Mouse (Mus musculus) urinary bladder, postnatal 14 days (tissue): ENCODE measurements at regions not wholly inside any gene's neighbourhood (a gene's known extent, or its start where the extent isn't known, plus 50 kb on each side); places are given as distances from the start of the nearest gene placed in this dataset.
A peak's percentile ranks its signal among the peaks of the same experiment; 100 is the strongest.

Experiments used
- DNase-seq: peaks from one replicate; pipeline ENCODE4 v3.0.0; 2021; ENCODE audit warnings: low spot score

GRCm38 (mm10) chr15:25536451-25537334 is 85.6 kb upstream of the Myo10 start:
- peak; percentile 16 for DNase-seq

- no peak for DNase-seq
Observed at GRCm38 (mm10) chr15:25539344-25540176, 82.8 kb upstream of the Myo10 start.

- DNase-seq, result no peak
Observed at GRCm38 (mm10) chr15:25542382-25542781, 79.9 kb upstream of the Myo10 start.

DNA sequence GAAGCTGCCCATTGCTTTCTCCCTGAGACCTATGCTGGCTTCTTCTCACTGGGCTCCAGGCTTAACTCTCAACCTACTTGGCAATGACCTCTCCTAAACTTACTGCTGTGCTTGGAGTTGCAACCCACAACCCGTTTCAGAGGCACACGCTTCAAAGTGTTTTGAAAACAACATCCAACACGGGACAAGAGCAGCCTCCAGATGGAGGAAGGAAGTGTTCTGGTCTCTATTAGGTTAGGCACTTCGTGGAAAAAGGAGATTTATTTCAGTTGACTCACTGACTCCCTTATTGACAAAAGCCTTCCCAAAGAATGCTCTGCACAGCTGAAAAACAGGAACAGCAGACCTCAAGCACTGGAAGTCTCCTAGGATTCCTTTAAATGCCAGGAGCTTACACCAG is 76.1 kb upstream of the Myo10 start:
- no peak for DNase-seq

DNA sequence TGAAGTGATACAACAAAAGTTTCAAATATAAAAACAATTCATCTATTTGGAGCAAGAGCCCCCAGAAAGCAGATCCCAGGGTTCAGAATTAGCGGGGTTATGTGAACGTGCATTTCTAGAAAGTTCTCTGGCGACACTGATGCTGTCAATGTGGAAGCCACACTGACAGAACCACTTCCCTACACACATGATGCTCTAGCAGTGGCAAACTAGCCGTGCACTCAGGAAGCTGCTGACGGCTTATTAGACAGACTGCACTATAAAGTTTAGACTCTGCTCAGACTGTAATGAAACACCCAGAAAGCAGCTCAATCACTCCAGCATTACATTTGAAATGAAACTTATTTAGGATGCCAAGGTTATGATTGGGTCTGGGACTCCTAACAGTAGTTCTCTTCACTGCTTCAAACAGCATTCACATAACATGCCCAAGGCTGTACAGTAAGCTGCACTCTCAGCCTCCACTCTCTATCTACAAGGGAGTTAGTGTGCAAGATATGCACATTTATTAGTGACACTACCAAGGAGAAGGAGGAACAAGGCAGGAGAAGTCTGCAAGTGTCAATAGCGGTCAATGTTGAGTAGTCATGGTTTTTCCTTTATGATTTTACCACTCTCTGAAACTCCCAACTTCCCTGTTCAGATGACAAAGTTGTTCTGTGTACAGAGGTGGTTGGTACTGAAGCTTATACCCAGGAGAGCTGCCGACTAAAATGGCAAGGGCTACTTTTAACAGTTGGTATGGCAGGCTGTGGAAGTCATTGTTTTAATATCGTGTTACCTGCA is 71.9 kb upstream of the Myo10 start:
- no peak for DNase-seq

- DNase-seq, result no peak
Observed at GRCm38 (mm10) chr15:25554945-25555344, 67.4 kb upstream of the Myo10 start.

GRCm38 (mm10) chr15:25555852-25556251 is 66.5 kb upstream of the Myo10 start:
- DNase-seq, result no peak

DNA sequence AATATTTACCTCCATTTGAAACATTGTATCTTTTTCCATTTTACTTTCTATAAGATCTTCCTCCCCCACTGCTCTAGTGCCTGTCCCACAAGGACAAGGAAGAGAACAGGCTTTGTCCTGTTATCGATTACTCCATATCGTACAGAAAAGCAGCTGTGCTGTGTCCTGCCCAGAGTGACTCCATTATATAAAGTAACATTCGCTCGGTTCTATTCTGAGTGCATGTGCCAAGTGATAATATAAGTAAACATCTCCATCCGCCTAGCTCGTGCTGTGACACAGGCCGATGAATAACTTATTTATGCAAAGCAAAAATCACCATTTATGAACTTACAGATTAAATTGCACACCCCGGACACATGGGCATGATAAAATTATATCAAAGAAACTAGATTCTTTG is 64.8 kb upstream of the Myo10 start:
- DNase-seq, result no peak

DNA sequence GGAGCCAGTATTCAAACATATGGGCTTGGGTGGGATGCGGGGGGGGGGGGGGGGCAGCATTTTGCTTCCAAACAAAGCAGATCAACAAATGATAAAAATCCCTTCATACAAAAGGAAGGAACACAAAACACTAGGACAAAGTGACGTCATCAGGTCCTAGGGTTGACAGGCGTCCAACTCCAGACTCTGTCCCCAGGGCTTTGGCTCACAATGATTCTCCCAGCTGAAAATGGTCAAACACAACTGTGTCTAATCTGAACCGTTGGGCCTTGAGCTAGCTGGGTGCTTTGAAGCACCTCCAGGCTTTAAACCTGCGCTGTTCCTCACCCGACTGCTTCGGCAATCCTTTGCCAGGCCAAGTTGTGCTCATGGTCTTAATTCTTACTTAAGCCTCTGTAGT is 64.1 kb upstream of the Myo10 start:
- DNase-seq, result no peak

- DNase-seq, result no peak
Observed at GRCm38 (mm10) chr15:25563641-25564040, 58.7 kb upstream of the Myo10 start.

DNA sequence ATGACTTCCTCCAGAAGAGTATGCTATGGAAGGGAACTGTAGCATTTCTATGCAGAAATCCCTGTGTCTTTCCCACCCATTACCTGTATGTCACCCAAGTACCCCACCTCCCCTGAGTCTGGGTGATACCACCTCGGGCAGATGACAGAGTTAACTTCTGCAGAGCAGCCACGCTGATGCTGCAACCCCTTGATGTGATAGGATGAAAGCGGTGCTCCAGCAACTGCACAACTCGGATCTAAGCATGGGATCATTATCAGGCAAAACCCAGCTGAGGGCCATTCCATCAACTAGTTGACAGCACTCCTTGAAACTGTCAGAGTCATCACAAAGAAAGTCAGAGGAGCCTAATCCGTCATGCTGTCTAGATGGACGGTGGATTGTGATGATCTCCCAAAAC is 49.8 kb upstream of the Myo10 start:
- no peak for DNase-seq
